Mouse (Mus musculus): ENCODE results near the gene Uchl5. TPM values are rescaled to one million over a fixed set of nuclear protein-coding genes. Genes with fewer than 3 reads are reported as not detected.

Uchl5 gene
- polyA plus RNA-seq, 1 experiment from 2014 or later: 46.4 TPM

- Histone ChIP-seq H3K9me3 (ENCODE audit: control insufficient read depth, low read length) (no peaks in the 10 kb centered on the region), H3K9ac (peak overlapping the region; percentile 83), H3K36me3 (replicated peaks; ENCODE audit: control insufficient read depth, insufficient read depth) (no peaks in the 10 kb centered on the region; the same call in 1 of the 2 replicates), H3K4me2 (replicated peaks) (peak overlapping the region; percentile 82), H3K4me1 (replicated peaks; ENCODE audit: control insufficient read depth, insufficient read depth, low read length) (peaks cover 36% of the 10 kb centered on the region), H3K4me3 (replicated peaks; ENCODE audit: low read length) (peak overlapping the region; percentile 80), H3K27ac (peak overlapping the region; percentile 72), H3K27me3 (ENCODE audit: control insufficient read depth, insufficient read depth, low read length) (no peaks in the 10 kb centered on the region)
- DNase-seq (ENCODE audit: low spot score): no peak
- WGBS: under 1% methylated on average over 35 of the region's 39 CpGs
- ATAC-seq (ENCODE audit: low FRiP score): no peak
These were observed 616 bp downstream of the Uchl5 start for GRCm38 (mm10) chr1:143777558-143778218.

DNA sequence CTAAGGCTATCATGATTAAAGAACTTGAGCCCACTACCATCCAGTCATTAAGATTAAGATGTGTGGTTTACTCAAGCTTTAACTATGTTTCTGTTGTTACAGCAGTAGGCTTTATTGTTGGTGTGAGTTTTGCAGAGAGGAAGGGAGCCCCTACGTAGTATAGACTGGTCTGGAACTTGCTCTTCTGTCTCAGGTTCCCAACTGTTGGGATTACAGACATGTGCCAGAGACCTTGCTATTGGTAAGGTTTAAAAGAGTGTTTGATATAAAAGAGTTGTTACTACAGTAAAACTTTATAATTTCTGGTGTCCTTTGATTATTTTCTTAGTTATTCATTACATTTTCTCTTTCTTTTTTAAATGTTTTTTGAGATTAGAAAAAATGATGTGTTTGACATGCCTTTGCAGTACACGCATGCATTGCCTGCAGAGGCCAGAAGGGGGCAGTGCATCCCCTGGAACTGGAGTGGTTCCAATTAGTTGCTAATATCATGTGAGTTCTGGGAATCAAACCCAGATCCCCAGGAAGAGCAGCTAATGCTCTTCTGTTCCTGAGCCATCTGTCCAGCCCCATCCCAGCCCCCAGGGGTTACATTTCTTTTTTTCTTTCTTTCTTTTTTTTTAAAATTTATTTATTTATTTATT lies 11.6 kb downstream of the Uchl5 start:
- Histone ChIP-seq H3K4me1 (replicated peaks; ENCODE audit: control insufficient read depth, insufficient read depth, low read length) (no peaks in the 10 kb centered on the region), H3K27ac (no peak overlapping the region), H3K4me2 (replicated peaks) (no peak overlapping the region), H3K36me3 (replicated peaks; ENCODE audit: control insufficient read depth, insufficient read depth) (no peaks in the 10 kb centered on the region), H3K4me3 (replicated peaks; ENCODE audit: low read length) (no peak overlapping the region), H3K9me3 (ENCODE audit: control insufficient read depth, low read length) (no peaks in the 10 kb centered on the region), H3K27me3 (ENCODE audit: control insufficient read depth, insufficient read depth, low read length) (no peaks in the 10 kb centered on the region), H3K9ac (no peak overlapping the region)
- DNase-seq (ENCODE audit: low spot score) (no peak), ATAC-seq (ENCODE audit: low FRiP score) (no peak)
- WGBS: 86% methylated on average over 2 of the region's 2 CpGs

DNA sequence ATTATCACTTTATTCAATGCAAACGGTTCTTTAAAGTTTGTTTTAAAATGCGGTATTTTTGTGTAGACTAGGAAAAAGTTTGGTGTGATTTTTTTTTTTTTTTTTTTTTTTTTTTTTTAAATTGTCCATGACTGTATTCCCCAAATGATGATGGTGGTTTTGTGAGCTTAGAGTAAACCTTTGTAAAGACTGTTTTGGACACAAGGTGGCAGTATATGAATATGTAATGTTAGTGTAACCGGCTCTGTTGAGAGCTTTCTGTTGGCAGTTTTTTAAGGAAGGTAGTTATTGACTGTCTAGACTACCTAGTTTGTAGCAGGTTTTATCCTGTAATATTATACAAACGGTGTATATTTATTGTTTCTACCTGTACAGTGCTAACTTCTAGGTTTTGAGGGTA lies 26.5 kb downstream of the Uchl5 start:
- no peak overlapping the region for H3K9ac ChIP-seq
- no peak overlapping the region for H3K4me3 ChIP-seq (replicated peaks; ENCODE audit: low read length)
- DNase-seq (ENCODE audit: low spot score) (peak; percentile 96), ATAC-seq (ENCODE audit: low FRiP score) (peak; percentile 85)
- H3K27me3 ChIP-seq (ENCODE audit: control insufficient read depth, insufficient read depth, low read length): no peaks in the 10 kb centered on the region
- H3K9me3 ChIP-seq (ENCODE audit: control insufficient read depth, low read length): peaks cover 5% of the 10 kb centered on the region; the same call in 1 of the 2 replicates
- 0 out of 2 replicates have a peak, but pooled peaks cover 12% of the 10 kb centered on the region for H3K36me3 ChIP-seq (replicated peaks; ENCODE audit: control insufficient read depth, insufficient read depth)
- H3K4me1 ChIP-seq (replicated peaks; ENCODE audit: control insufficient read depth, insufficient read depth, low read length): no peaks in the 10 kb centered on the region
- WGBS: 39% methylated on average over 4 of the region's 4 CpGs
- H3K27ac ChIP-seq: no peak overlapping the region
- no peak overlapping the region for H3K4me2 ChIP-seq (replicated peaks)

DNA sequence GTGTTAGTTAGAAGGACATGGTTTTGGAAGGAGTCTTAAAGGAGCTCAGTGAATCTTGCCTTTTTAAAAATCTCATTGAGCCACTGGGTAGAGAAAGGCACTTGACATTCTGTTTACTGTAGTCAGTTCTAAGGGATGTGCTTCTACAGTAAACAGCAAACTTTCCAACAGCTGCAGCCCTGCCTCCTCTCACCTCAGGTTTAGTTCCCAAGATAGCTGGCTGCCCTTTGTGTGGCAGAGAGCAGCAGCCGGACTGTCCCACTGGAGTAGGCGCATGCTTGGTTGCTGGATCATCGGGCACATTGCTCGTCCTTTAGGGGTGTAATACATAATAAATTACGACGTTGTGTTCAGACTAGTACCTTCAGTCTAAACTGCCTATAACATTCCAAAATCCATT lies 32.0 kb downstream of the Uchl5 start:
- H3K4me3 ChIP-seq (replicated peaks; ENCODE audit: low read length): no peak overlapping the region
- H3K27me3 ChIP-seq (ENCODE audit: control insufficient read depth, insufficient read depth, low read length): no peaks in the 10 kb centered on the region
- peaks cover 5% of the 10 kb centered on the region; the same call in 1 of the 2 replicates for H3K9me3 ChIP-seq (ENCODE audit: control insufficient read depth, low read length)
- H3K4me1 ChIP-seq (replicated peaks; ENCODE audit: control insufficient read depth, insufficient read depth, low read length): no peaks in the 10 kb centered on the region
- H3K9ac ChIP-seq: no peak overlapping the region
- 0 out of 2 replicates have a peak, but pooled peaks cover 5% of the 10 kb centered on the region for H3K36me3 ChIP-seq (replicated peaks; ENCODE audit: control insufficient read depth, insufficient read depth)
- no peak overlapping the region for H3K4me2 ChIP-seq (replicated peaks)
- no peak overlapping the region for H3K27ac ChIP-seq
- DNase-seq (ENCODE audit: low spot score) (no peak), ATAC-seq (ENCODE audit: low FRiP score) (no peak)
- WGBS: 84% methylated on average over 6 of the region's 6 CpGs

DNA sequence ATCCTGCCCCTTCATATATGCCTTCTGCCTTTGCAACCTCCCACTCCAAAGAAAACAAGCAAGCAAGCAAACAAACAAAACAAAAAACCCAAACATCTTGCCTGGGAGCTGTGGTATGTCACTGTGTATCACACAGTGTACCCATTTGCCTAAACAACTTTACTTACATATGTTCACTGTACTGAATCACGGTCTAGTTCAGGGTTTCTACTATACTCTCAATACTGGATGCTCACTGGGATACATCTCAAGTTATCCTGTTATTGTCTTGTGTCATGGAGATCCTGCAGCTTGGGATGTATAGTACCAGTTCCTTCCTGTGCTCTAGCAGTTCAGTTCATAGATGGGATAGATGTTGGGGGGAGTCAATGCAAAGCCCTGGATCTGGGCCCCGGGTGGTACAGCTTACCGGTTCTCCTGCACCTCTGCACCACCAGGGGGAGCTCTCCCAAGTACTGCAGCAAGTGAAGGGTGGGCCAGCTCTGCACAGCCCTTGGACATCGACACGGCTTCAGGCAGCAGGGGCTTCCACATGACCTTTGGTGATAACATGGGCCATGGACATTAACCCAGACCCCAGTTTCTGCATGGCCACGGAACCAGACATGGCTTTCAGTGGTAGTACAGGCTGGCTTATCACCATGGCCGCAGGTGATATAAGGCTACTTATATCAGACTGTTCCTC lies 36.7 kb downstream of the Uchl5 start:
- ATAC-seq (ENCODE audit: low FRiP score) (peak; percentile 89), DNase-seq (ENCODE audit: low spot score) (peak; percentile 66)
- Histone ChIP-seq H3K4me2 (replicated peaks) (no peak overlapping the region), H3K36me3 (replicated peaks; ENCODE audit: control insufficient read depth, insufficient read depth) (no peaks in the 10 kb centered on the region), H3K4me1 (replicated peaks; ENCODE audit: control insufficient read depth, insufficient read depth, low read length) (0 out of 2 replicates have a peak, but pooled peaks cover under 1% of the 10 kb centered on the region), H3K27ac (no peak overlapping the region), H3K9ac (no peak overlapping the region), H3K9me3 (ENCODE audit: control insufficient read depth, low read length) (no peaks in the 10 kb centered on the region), H3K4me3 (replicated peaks; ENCODE audit: low read length) (no peak overlapping the region), H3K27me3 (ENCODE audit: control insufficient read depth, insufficient read depth, low read length) (no peaks in the 10 kb centered on the region)
- 41% methylated on average over 7 of the region's 7 CpGs for WGBS

GRCm38 (mm10) chr1:143820096-143820877 lies 43.2 kb downstream of the Uchl5 start:
- H3K27ac ChIP-seq: peak overlapping the region; percentile 66
- DNase-seq (ENCODE audit: low spot score): peak; percentile 46
- no peak overlapping the region for H3K9ac ChIP-seq
- H3K36me3 ChIP-seq (replicated peaks; ENCODE audit: control insufficient read depth, insufficient read depth): no peaks in the 10 kb centered on the region
- H3K4me2 ChIP-seq (replicated peaks): no peak overlapping the region
- peak; percentile 91 for ATAC-seq (ENCODE audit: low FRiP score)
- no peaks in the 10 kb centered on the region for H3K27me3 ChIP-seq (ENCODE audit: control insufficient read depth, insufficient read depth, low read length)
- 21% methylated on average over 2 of the region's 2 CpGs for WGBS
- H3K4me3 ChIP-seq (replicated peaks; ENCODE audit: low read length): no peak overlapping the region
- H3K9me3 ChIP-seq (ENCODE audit: control insufficient read depth, low read length): no peaks in the 10 kb centered on the region
- H3K4me1 ChIP-seq (replicated peaks; ENCODE audit: control insufficient read depth, insufficient read depth, low read length): 0 out of 2 replicates have a peak, but pooled peaks cover 8% of the 10 kb centered on the region

DNA sequence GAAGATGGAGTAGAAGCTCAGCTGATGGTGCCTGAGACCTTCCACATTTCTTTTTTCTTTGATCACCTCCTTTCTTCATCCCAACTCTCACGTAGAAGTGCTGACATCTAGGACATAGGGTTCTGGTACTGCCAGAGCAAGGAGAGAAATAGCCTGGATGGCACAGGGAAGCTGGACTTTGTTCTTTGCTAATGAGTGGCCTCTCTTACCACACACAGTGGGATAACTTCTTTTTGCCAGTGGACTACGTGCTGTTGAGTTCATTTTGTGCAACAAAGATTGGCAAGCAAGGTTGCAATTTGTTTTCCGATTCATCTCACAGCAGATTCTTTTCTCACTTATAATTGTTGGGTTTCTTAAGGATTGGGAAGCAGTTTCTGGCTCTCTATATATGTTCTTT lies 45.6 kb downstream of the Uchl5 start:
- H3K27me3 ChIP-seq (ENCODE audit: control insufficient read depth, insufficient read depth, low read length): no peaks in the 10 kb centered on the region
- H3K4me2 ChIP-seq (replicated peaks): no peak overlapping the region
- H3K9ac ChIP-seq: no peak overlapping the region
- DNase-seq (ENCODE audit: low spot score) (no peak), ATAC-seq (ENCODE audit: low FRiP score) (no peak)
- H3K36me3 ChIP-seq (replicated peaks; ENCODE audit: control insufficient read depth, insufficient read depth): no peaks in the 10 kb centered on the region
- 0 out of 2 replicates have a peak, but pooled peaks cover 8% of the 10 kb centered on the region for H3K4me1 ChIP-seq (replicated peaks; ENCODE audit: control insufficient read depth, insufficient read depth, low read length)
- no peak overlapping the region for H3K27ac ChIP-seq
- 90% methylated on average over 3 of the region's 3 CpGs for WGBS
- H3K4me3 ChIP-seq (replicated peaks; ENCODE audit: low read length): no peak overlapping the region
- H3K9me3 ChIP-seq (ENCODE audit: control insufficient read depth, low read length): no peaks in the 10 kb centered on the region

GRCm38 (mm10) chr1:143830713-143831112 lies 53.6 kb downstream of the Uchl5 start:
- Histone ChIP-seq H3K27ac (no peak overlapping the region), H3K4me1 (replicated peaks; ENCODE audit: control insufficient read depth, insufficient read depth, low read length) (no peaks in the 10 kb centered on the region), H3K9ac (no peak overlapping the region), H3K4me3 (replicated peaks; ENCODE audit: low read length) (no peak overlapping the region), H3K9me3 (ENCODE audit: control insufficient read depth, low read length) (no peaks in the 10 kb centered on the region), H3K4me2 (replicated peaks) (no peak overlapping the region), H3K27me3 (ENCODE audit: control insufficient read depth, insufficient read depth, low read length) (no peaks in the 10 kb centered on the region), H3K36me3 (replicated peaks; ENCODE audit: control insufficient read depth, insufficient read depth) (no peaks in the 10 kb centered on the region)
- ATAC-seq (ENCODE audit: low FRiP score): no peak
- WGBS: 71% methylated on average over 3 of the region's 3 CpGs
- DNase-seq (ENCODE audit: low spot score): no peak

Data from hindbrain, embryonic 14.5 days (tissue).